Mouse (Mus musculus) frontal cortex, postnatal 14 days (tissue): ENCODE results near the gene Ubald1.

Experiments used
- DNase-seq, 2 experiments: peaks; one replicate each; pipeline ENCODE4 v3.0.0; 2022; ENCODE audit warnings: low spot score in 2 of 2

Gene Ubald1

GRCm38 (mm10) chr16:4880136-4880825 is at the start of gene Ubald1:
Ubald1 (minus strand) TSS chr16:4880315.
- DNase-seq, result peak; percentile 97 to 99

DNA sequence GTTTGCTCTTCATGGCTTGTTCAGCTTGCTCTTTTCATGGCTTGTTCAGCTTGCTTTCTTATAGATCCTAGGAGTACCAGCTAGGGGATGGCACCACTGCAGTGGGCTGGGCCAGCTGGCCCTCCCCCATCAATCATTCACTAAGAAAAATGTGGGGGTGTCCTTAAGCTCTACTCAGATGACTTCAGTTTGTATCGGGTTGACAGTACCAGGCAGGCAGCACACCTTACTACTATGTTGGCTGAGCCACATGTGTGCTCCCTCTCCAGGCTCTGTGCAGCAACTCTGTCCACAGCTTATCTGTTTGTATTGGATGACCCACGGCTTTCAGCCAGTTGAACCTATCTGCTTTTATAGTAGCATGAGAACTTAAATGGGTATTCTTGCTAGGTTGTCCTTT is 48.4 kb upstream of the Ubald1 start:
- no peak for DNase-seq

DNA sequence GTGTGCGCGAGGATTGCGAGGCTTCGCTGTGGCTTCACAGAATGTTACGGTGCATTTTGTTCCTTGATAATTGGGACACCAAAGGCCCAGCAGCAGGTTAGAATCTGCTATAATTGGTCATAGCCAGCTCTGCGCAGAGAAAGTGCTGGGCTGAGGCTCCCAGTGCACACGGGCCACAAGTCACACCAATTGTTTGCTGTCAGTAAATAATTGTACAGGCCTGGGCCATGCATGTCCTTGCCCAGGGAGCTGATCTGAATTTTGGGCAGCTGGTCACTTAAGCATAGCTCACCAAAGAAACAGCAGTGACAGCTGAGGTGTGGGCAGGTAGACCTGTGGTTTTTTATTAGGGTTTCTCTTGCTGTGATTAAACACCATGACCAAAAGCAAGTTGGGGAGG is 47.9 kb upstream of the Ubald1 start:
- no peak for DNase-seq

GRCm38 (mm10) chr16:4923996-4924395 is 43.9 kb upstream of the Ubald1 start:
- DNase-seq, result no peak

DNA sequence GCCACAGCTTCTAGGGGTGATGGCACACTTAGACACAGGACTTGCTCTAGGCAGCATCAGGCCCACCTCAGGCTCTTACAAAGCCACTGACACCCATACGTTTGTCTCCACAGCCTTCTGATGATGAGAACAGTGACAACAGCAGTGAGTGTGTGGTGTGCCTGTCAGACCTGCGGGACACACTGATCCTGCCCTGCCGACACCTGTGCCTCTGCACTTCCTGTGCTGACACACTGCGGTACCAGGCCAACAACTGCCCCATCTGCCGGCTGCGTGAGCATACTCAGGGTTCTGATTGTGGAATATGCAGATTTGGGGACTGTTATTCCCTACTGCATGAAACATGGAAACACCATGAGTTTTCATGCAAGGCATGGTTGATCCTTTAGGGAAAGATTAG is 42.4 kb upstream of the Ubald1 start:
- no peak for DNase-seq

DNA sequence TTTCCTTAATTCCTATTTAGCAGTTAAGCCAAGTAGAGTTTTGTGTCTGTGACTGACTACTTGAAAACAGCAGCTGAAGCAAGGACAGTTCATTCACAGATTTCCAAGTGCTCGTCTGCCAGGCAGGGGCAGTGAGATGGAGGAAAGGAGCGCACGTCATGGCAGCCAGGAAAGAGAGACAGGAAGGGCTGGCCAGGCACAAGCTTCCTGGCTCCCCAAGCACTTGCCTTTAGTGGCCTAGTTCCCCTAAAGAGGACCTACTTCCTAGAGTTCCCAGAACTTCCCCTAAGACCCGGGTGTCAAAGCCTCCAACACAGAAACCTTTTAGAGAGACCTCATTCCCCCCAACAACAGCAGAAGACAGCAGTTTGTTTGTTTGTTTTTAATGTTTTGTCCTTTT is 40.4 kb upstream of the Ubald1 start:
- DNase-seq, result no peak

DNA sequence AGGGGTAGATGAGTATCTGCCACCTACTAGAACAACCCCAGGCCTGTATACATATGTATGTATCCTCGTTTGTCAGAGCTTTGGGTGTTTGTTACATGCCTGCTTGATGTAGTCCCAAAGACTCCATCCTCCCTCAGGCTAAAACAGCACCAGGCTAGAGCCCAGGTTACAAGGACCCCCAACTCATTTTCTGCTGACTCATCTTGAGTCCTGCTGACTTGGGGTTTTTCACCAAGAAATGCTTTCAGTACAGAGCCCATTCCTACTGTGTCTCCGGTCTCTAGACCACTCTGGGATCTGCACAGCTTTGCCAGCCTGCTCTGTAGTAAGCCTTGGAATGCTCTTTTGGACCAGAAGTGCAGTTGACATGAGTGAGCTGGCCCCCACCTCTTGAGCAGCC is 36.5 kb upstream of the Ubald1 start:
- DNase-seq, result no peak

GRCm38 (mm10) chr16:4915931-4916330 is 35.8 kb upstream of the Ubald1 start:
- no peak for DNase-seq

GRCm38 (mm10) chr16:4913783-4914735 is 33.9 kb upstream of the Ubald1 start:
- peak; percentile 80 to 87 for DNase-seq

- no peak for DNase-seq
Measured at GRCm38 (mm10) chr16:4912907-4913782, 33.0 kb upstream of the Ubald1 start.

DNA sequence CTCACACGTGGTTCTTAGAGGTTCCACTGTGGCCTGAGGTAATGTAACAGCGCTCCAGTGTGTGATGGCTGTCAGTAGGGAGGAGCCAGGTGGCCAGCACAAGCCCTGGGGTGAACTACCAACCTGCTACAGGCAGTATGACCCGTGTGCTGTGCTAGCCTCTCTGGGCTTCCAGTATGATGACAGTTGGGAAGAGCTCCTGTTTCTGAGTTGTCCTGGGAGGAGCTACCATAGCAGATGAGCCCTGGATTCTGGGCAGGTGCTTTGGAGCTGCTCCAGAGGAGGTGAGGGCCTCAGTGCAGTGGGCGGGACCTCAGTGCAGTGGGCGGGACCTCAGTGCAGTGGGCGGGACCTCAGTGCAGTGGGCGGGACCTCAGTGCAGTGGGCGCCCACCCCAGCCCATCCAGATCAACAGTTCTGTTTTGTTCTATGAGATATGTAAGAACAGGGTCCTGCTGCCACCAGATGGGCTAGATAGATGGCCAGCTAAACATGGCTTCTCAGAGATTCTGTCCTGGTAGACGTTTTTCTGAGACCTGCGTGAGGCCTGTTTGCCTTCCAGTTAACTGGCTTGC is 32.0 kb upstream of the Ubald1 start:
- DNase-seq, result no peak

- DNase-seq, result no peak
Measured at GRCm38 (mm10) chr16:4910758-4911157, 30.6 kb upstream of the Ubald1 start.

DNA sequence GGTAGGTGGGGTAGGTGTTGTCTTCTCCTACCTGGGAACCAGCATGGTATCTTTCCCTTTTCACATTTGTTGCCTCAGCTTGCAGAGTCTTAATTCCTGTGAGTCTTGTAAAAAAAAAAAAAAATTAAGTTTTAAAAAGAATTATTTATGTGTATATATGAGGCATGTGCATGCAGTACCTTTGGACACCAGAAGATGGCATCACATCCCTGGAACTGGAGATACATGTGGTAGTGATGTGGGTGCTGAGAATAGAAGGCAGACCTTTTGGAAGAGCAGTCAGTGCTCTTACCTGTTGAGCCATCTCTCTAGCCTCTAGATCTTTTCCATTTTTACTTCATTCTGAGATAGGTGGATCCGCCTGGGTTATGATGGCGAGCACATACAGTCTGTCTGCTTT is 29.6 kb upstream of the Ubald1 start:
- DNase-seq, result no peak

GRCm38 (mm10) chr16:4907972-4908371 is 27.9 kb upstream of the Ubald1 start:
- no peak for DNase-seq

GRCm38 (mm10) chr16:4907386-4907785 is 27.3 kb upstream of the Ubald1 start:
- DNase-seq, result no peak

- no peak for DNase-seq
Measured at GRCm38 (mm10) chr16:4906559-4906958, 26.4 kb upstream of the Ubald1 start.

DNA sequence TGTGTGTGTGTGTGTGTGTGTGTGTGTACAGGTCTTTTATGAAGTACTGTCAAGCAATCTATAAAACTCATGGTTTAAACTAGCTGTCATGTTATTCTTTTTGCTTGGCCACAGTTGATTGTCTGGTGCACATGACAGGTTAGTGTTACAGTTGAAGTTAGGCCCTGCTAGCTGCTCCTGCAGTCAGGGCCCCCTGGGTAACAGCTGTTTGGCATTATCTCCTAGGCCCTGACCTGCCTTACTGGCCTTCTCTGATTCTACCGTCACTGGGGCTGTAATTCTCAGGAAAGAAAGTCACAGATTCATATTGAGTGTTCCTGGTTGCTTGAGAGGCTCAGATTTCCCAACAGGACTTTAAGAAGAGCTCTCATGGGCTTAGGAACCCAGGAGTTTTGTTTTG is 25.5 kb upstream of the Ubald1 start:
- DNase-seq, result no peak

GRCm38 (mm10) chr16:4904878-4905277 is 24.8 kb upstream of the Ubald1 start:
- DNase-seq, result no peak

DNA sequence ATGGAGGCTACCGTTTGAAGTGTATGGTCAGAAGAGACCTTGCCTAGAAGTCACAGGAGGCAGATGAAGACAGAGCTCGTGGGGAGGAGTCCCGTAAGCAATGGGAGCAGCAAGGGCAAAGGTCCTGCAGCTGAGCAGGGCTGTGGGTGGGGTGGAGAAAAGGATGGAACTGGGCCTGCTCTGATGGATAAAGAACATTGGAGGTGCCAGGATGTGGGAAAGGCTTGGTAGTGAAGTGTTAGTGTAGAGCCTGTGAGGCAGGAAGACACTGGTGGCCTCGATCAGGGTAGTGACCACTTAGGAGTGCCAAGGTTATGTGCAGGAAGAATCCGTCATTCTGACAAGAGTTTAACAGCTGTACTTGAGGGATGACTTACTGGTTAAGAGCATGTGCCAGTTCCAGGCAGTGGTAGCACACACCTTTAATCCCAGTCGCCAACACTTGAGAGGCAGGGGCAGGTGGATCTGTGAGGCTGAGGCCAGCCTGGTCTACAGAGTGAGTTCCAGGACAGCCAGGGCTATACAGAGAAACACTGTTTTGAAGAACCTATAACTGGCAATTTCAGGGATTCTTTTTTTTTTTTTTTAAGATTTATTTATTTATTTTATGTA is 23.5 kb upstream of the Ubald1 start:
- DNase-seq, result no peak

DNA sequence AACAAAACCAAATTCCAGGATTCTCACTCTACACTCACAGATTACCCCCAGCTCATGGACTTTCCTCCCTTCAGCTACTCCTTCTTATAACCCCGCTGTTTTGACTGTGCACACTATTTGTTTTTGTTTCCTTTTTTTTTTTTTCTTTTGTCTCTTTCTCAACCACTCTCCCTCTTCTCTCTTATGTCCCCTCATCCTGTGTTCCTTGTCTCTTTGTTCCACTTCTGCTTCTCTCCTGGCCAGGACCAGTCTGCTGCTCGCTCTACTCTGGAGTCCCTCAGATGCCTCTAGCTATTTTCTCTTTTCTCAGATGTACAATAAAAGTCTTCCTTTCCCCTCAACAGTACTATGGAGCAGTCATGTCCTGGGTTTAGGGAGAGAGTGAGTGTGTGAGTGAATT is 22.3 kb upstream of the Ubald1 start:
- no peak for DNase-seq

DNA sequence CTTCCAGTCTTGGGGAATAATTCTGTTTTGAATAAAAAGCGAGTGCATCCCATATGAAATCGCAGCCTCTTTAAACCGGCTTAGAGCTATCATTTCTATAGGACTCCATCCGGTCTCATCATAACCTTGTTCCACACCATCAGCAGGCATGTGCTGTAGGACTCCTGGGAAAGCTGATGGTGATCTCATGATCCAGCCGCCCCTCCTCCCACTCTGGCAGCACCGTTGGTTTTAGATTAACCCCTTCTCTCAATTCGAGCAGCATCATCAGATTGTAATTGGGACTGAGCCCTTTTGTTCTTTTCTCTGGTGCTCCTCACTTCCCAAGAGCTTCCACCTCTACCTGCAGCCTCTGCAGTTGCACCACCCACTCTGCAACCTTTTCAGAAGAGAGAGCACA is 21.1 kb upstream of the Ubald1 start:
- DNase-seq, result no peak
